Mouse (Mus musculus) frontal cortex, postnatal 14 days (tissue): Measurements from ENCODE around the gene Ilkap.
A peak's percentile ranks its signal among the peaks of the same experiment; 100 is the strongest.

Source experiments
- DNase-seq, 2 experiments: peaks; one replicate each; pipeline ENCODE4 v3.0.0; 2022; ENCODE audit warnings: low spot score in 2 of 2

Gene Ilkap

GRCm38 (mm10) chr1:91364822-91365644 lies 33.6 kb downstream of the Ilkap start:
- no peak for DNase-seq

GRCm38 (mm10) chr1:91362113-91362512 lies 36.5 kb downstream of the Ilkap start:
- DNase-seq = no peak

- no peak for DNase-seq
Measured at GRCm38 (mm10) chr1:91356105-91356504, 42.5 kb downstream of the Ilkap start.

GRCm38 (mm10) chr1:91352277-91352676 lies 46.3 kb downstream of the Ilkap start:
- no peak for DNase-seq

GRCm38 (mm10) chr1:91351249-91351648 lies 47.4 kb downstream of the Ilkap start:
- no peak for DNase-seq

- DNase-seq = no peak
Measured at GRCm38 (mm10) chr1:91350841-91351240, 47.8 kb downstream of the Ilkap start, which contains the start of gene Klhl30. Gene Klhl30 (plus strand): TSS chr1:91351016.

- peak in 1 of 2 experiments; percentile 34 for DNase-seq
Measured at GRCm38 (mm10) chr1:91346892-91347291, 51.7 kb downstream of the Ilkap start.

- no peak for DNase-seq
Measured at GRCm38 (mm10) chr1:91344921-91345685, 53.5 kb downstream of the Ilkap start.

- DNase-seq = no peak
Measured at GRCm38 (mm10) chr1:91344001-91344400, 54.6 kb downstream of the Ilkap start.

- no peak for DNase-seq
Measured at GRCm38 (mm10) chr1:91337355-91337754, 61.3 kb downstream of the Ilkap start.

GRCm38 (mm10) chr1:91333582-91333981 lies 65.0 kb downstream of the Ilkap start:
- DNase-seq = no peak

GRCm38 (mm10) chr1:91332102-91332501 lies 66.5 kb downstream of the Ilkap start:
- peak in 1 of 2 experiments; percentile 15 for DNase-seq

GRCm38 (mm10) chr1:91325488-91326042 lies 73.0 kb downstream of the Ilkap start:
- DNase-seq = no peak

- DNase-seq = no peak
Measured at GRCm38 (mm10) chr1:91324646-91325045, 74.0 kb downstream of the Ilkap start.
